Mouse (Mus musculus) brain, embryonic 14.5 days (tissue): ENCODE measurements at regions not wholly inside any gene's neighbourhood (a gene's known extent, or its start where the extent isn't known, plus 50 kb on each side); places are given as distances from the start of the nearest gene placed in this dataset.
"Not testable (repeated sequence)": the region's sequence is repeated elsewhere in the genome, so short reads cannot be mapped to it uniquely, and the experiment has no call there.

Experiments used
- DNase-seq: peaks from one replicate; pipeline ENCODE4 v3.0.0-alpha.2; 2011; ENCODE audit warnings: low read depth
- CTCF ChIP-seq: fragments of 200-500 bp; IDR thresholded peaks from 2 replicates; pipeline ENCODE4 v1.5.1; 2012; ENCODE audit warnings: inconsistent platforms, mild to moderate bottlenecking, moderate library complexity, borderline replicate concordance; ENCODE audit not compliant: insufficient read depth, insufficient read length; ENCODE audit errors: extremely low read depth
- POLR2A ChIP-seq: fragments of 200-500 bp; IDR thresholded peaks from 2 replicates; pipeline ENCODE4 v1.6.1; 2012; ENCODE audit warnings: mild to moderate bottlenecking, inconsistent platforms, borderline replicate concordance; ENCODE audit not compliant: poor library complexity, insufficient read depth, insufficient read length, severe bottlenecking; ENCODE audit errors: extremely low read depth

GRCm38 (mm10) chr8:26762942-26763778 is 214.0 kb upstream of the Zfp703 start:
- TF ChIP-seq POLR2A (no peak), CTCF (no peak)
- peak; percentile 52 for DNase-seq

- TF ChIP-seq POLR2A (no peak), CTCF (no peak)
- DNase-seq, result no peak
Measured at GRCm38 (mm10) chr8:26768474-26769229, 208.5 kb upstream of the Zfp703 start.

- TF ChIP-seq POLR2A (no peak), CTCF (no peak)
- peak; percentile 47 for DNase-seq
Measured at GRCm38 (mm10) chr8:26770424-26770886, 206.7 kb upstream of the Zfp703 start.

GRCm38 (mm10) chr8:26778917-26779537 is 198.1 kb upstream of the Zfp703 start:
- TF ChIP-seq POLR2A (no peak), CTCF (no peak)
- DNase-seq, result no peak

- DNase-seq, result peak; percentile 70
Measured at GRCm38 (mm10) chr8:26780515-26780914, 196.6 kb upstream of the Zfp703 start.

GRCm38 (mm10) chr8:26782936-26783335 is 194.2 kb upstream of the Zfp703 start:
- DNase-seq, result not testable (repeated sequence)

More at GRCm38 (mm10) chr8:26780515-26780914, 196.6 kb upstream of the Zfp703 start:
- TF ChIP-seq CTCF (no peak), POLR2A (no peak)

GRCm38 (mm10) chr8:26784381-26784780 is 192.7 kb upstream of the Zfp703 start:
- DNase-seq, result no peak
- TF ChIP-seq POLR2A, result no peak
- TF ChIP-seq CTCF, result no peak

- TF ChIP-seq POLR2A, result no peak
- no peak for DNase-seq
Measured at GRCm38 (mm10) chr8:26791795-26792194, 185.3 kb upstream of the Zfp703 start.

- no peak for TF ChIP-seq CTCF
- DNase-seq, result no peak
Measured at GRCm38 (mm10) chr8:26793606-26794292, 183.4 kb upstream of the Zfp703 start.

GRCm38 (mm10) chr8:26794411-26794810 is 182.7 kb upstream of the Zfp703 start:
- DNase-seq, result no peak
- TF ChIP-seq CTCF, result no peak
- TF ChIP-seq POLR2A, result no peak

- DNase-seq, result no peak
- no peak for TF ChIP-seq POLR2A
- no peak for TF ChIP-seq CTCF
Measured at GRCm38 (mm10) chr8:26795616-26796015, 181.5 kb upstream of the Zfp703 start.
